Mouse (Mus musculus) neural tube, embryonic 11.5 days (tissue): ENCODE measurements around the gene 4933424G06Rik. TPM values are rescaled to one million over a fixed set of nuclear protein-coding genes. Genes with fewer than 3 reads are reported as not detected.

Experiments
- ATAC-seq: fragments of 200-750 bp; cut with Nextera tagmentation; 2 replicates; pipeline ENCODE4 v1.8.0; 2017; ENCODE audit warnings: moderate number of reproducible peaks, mild to moderate bottlenecking, moderate TSS enrichment, moderate library complexity; ENCODE audit not compliant: insufficient read depth, low FRiP score, low TSS enrichment
- DNase-seq: peaks from one replicate; pipeline ENCODE4 v3.0.0-alpha.2; 2015; ENCODE audit warnings: low spot score
- H3K27ac ChIP-seq: fragments of 300-500 bp; sonication (generic); 2 replicates; pipeline ENCODE4 v1.5.1; 2014; ENCODE audit warnings: low read depth, mild to moderate bottlenecking, low read length
- H3K27me3 ChIP-seq: fragments of 300-500 bp; sonication (generic); 2 replicates; pipeline ENCODE4 v1.6.1; 2014; ENCODE audit warnings: mild to moderate bottlenecking, low read length, mixed read lengths; ENCODE audit not compliant: control insufficient read depth, insufficient read depth
- H3K36me3 ChIP-seq: fragments of 300-500 bp; sonication (generic); 2 replicates; pipeline ENCODE4 v1.6.1; 2014; ENCODE audit warnings: mild to moderate bottlenecking, low read length, moderate library complexity, mixed read lengths; ENCODE audit not compliant: control insufficient read depth, insufficient read depth
- H3K4me1 ChIP-seq: fragments of 300-500 bp; sonication (generic); 2 replicates; pipeline ENCODE4 v1.6.1; 2014; ENCODE audit warnings: low read length, mixed read lengths; ENCODE audit not compliant: control insufficient read depth, insufficient read depth
- H3K4me2 ChIP-seq: fragments of 300-500 bp; sonication (generic); 2 replicates; pipeline ENCODE4 v1.6.1; 2014; ENCODE audit warnings: low read depth, mild to moderate bottlenecking, moderate library complexity
- H3K4me3 ChIP-seq: fragments of 300-500 bp; sonication (generic); 2 replicates; pipeline ENCODE4 v1.5.1; 2014; ENCODE audit warnings: low read depth, low read length
- H3K9ac ChIP-seq: fragments of 300-500 bp; sonication (generic); 2 replicates; pipeline ENCODE4 v1.6.1; 2014; ENCODE audit warnings: mild to moderate bottlenecking, low read length
- H3K9me3 ChIP-seq: fragments of 300-500 bp; sonication (generic); 2 replicates; pipeline ENCODE4 v1.6.1; 2016; ENCODE audit warnings: low read length; ENCODE audit not compliant: control insufficient read depth
- WGBS: fragments of 180-500 bp; shearing (Covaris S2); extraction: QIAGEN DNeasy Blood & Tissue Kit; methylation state at CpG from one replicate; pipeline ENCODE4 v1.1.7; 2014; 5-methylcytosine and 5-hydroxymethylcytosine counted together
- polyA plus RNA-seq: library from polyadenylated mRNA; unstranded; fragments of >200 nt; fragmentation: Nextera tagmentation; extraction: Ambion mirVana; gene quantifications from 2 replicates; pipeline ENCODE4 v1.2.1, GENCODE M21; 2014

Gene 4933424G06Rik
- polyA plus RNA-seq, 1 experiment from 2014 or later = not detected

DNA sequence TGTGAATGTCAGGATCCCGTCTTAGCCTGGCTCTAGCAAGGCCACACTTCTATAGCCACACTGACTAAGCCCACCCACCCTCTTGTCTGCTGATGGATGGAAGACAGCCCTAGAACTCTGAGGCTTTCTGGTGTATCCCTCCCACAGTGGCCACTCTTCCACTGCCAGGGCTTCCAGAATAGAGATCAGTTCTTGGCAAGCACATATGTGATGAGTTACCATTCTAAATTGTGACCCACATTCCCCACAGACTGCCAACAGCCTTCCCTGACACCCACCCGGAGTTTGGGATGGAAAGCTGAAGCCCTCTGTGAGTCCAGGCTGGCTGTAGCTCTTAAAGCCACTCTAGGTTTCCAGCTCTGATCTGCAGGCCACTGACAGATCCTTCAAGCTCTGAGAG lies 2.8 kb upstream of the 4933424G06Rik start:
- no peak for DNase-seq
- no peak overlapping the region for H3K9ac ChIP-seq
- H3K36me3 ChIP-seq = peaks cover 7% of the 10 kb centered on the region

DNA sequence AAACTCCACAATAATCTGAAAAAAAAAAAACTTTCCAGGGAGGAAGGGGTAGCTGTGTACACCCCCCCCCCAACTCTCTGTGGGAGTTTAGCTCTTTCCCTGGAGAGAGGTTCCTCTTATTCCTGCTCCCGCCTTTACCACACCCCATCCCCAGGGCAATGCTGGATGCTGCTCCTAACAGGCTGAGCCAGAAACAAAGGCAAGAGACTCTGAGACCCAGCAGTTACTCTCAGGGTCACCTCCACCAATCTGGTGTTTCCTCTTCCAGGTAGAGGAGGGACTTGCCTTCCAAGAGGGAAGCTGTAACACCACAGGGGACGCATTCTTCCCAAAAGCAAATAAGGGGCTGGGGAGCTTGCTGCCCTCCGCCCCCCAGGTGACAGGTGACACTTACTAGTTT lies 2.2 kb upstream of the 4933424G06Rik start:
- Histone ChIP-seq H3K4me3 (no peak overlapping the region), H3K27me3 (no peaks in the 10 kb centered on the region), H3K27ac (no peak overlapping the region), H3K9ac (no peak overlapping the region), H3K36me3 (peaks cover 7% of the 10 kb centered on the region), H3K4me2 (no peak overlapping the region; the same call in 1 of the 2 replicates), H3K4me1 (peaks cover 13% of the 10 kb centered on the region), H3K9me3 (no peaks in the 10 kb centered on the region)
- DNase-seq = no peak
- 65% methylated on average over 3 of the region's 3 CpGs for WGBS
- no peak for ATAC-seq

More for the DNA sequence above, 2.8 kb upstream of the 4933424G06Rik start:
- Histone ChIP-seq H3K27ac (no peak overlapping the region), H3K4me2 (no peak overlapping the region), H3K9me3 (no peaks in the 10 kb centered on the region), H3K4me1 (peaks cover 13% of the 10 kb centered on the region), H3K4me3 (no peak overlapping the region), H3K27me3 (no peaks in the 10 kb centered on the region)
- no peak for ATAC-seq
- WGBS = 90% methylated on average over 2 of the region's 2 CpGs

DNA sequence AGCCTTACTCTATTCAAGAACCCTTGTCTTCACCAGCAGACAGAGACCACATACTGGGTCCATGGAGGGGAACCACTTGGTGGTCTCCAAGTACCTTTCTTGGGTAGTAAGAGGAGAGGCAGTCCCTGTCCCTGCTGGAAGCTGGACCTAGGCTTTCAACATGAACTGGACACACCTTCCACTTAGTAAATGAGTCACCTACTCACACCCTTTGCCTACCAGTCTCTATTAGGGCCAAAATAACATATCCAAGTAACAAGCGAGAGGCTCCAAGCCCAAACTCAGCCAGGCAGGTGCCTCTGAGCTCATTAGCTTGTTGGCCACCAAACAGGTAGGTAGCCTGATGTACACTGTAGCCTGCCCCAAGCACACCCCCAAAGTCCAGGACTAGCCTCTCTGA lies 1.3 kb upstream of the 4933424G06Rik start:
- 94% methylated on average over 1 of the region's 1 CpGs for WGBS

DNA sequence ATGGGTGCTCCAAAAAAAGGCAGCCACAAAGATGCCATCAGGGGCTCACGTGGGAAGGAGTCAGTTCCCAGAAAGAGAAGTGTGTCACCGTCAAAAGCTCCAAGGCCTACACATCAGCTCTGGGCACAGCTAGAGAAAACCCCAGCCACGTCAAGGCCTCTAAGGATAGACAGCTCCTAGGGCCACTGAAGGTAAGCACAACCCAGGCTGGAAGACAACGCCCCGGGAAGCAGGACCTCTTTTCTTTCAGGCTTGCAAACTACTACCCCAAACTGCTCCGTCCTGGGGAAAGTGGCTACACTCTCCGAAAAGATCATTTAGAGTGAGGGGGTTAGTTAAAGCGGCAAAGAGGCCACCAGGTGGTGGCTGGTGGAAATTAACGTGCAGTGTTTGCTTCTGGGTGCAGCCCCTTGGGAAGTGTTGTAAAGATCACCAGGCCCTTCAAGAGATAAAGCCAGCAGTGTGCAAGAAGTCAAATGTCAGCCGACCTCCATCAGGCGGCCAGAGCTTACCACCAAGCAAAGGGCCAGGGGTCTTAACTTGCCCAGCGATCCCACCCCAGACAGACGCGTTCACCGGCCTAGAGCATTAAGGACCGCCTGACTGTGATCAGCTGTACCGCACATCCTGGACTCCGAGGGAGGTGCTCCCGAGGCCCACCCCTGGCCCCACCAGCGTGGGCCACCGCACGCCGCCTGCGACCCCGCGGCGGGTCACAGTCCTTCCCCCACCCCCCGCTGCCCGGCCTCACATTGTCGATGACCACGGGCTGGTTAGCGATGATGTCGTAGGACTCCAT lies 695 bp upstream of the 4933424G06Rik start:
- 1% methylated on average over 33 of the region's 33 CpGs for whole genome bisulfite sequencing
- peak overlapping the region; percentile 91 for H3K9ac ChIP-seq

More for the DNA sequence above, 1.3 kb upstream of the 4933424G06Rik start:
- Histone ChIP-seq H3K9me3 (no peaks in the 10 kb centered on the region), H3K4me3 (peak overlapping the region; percentile 97), H3K27ac (no peak overlapping the region), H3K4me1 (peaks cover 13% of the 10 kb centered on the region), H3K4me2 (peak overlapping the region; percentile 90), H3K9ac (peak overlapping the region; percentile 91), H3K36me3 (peaks cover 5% of the 10 kb centered on the region), H3K27me3 (no peaks in the 10 kb centered on the region)
- ATAC-seq (no peak), DNase-seq (no peak)

GRCm38 (mm10) chr1:36711104-36711503 lies 1.2 kb downstream of the 4933424G06Rik start:
- no peak overlapping the region for H3K4me2 ChIP-seq
- WGBS = 95% methylated on average over 2 of the region's 2 CpGs

More for the DNA sequence above, 695 bp upstream of the 4933424G06Rik start:
- no peaks in the 10 kb centered on the region for H3K9me3 ChIP-seq
- peaks cover 5% of the 10 kb centered on the region for H3K36me3 ChIP-seq
- H3K27me3 ChIP-seq = no peaks in the 10 kb centered on the region
- peak overlapping the region; percentile 97 for H3K4me3 ChIP-seq
- ATAC-seq = peak; percentile 78
- peak; percentile 52 for DNase-seq
- H3K4me1 ChIP-seq = peaks cover 13% of the 10 kb centered on the region
- H3K27ac ChIP-seq = peak overlapping the region; percentile 75
- H3K4me2 ChIP-seq = peak overlapping the region; percentile 90

DNA sequence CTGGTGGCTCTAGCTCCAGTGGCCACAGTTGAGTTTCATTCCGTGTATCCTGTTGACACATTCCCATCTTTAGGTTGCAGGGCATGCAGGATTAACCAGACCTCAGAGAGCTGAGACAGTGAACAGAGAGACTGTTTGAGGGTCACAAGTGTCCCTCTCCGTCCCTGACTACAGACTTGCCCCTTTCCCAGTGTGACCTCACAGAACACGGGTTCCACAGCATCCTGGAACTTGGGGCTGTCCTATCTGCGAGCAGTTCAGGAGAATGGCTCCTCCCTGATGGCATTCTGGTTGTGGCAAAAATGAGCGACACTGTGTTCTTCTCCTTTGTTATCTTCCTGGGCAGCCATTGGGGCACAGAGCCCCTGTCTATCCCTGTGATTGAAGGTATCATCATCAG lies 4.4 kb downstream of the 4933424G06Rik start, which contains the start of gene Actr1b:
Gene Actr1b, minus strand, starts transcription at position 112 of the 400 bp plus-strand sequence.
- H3K9ac ChIP-seq = no peak within 1 kb of the TSS
- 82% methylated on average over 5 of the region's 5 CpGs for WGBS
- H3K4me3 ChIP-seq = no peak within 1 kb of the TSS
- DNase-seq (no peak), ATAC-seq (no peak)
- H3K27ac ChIP-seq = no peak within 1 kb of the TSS
- no peaks in the 10 kb centered on the region for H3K4me1 ChIP-seq
- no peaks in the 10 kb centered on the region for H3K36me3 ChIP-seq
- no peaks in the 10 kb centered on the region for H3K9me3 ChIP-seq
- H3K4me2 ChIP-seq = no peak within 1 kb of the TSS
- no peaks in the 10 kb centered on the region for H3K27me3 ChIP-seq

More at GRCm38 (mm10) chr1:36711104-36711503, 1.2 kb downstream of the 4933424G06Rik start:
- Histone ChIP-seq H3K4me1 (peaks cover 13% of the 10 kb centered on the region), H3K36me3 (peaks cover 1% of the 10 kb centered on the region), H3K27ac (no peak overlapping the region), H3K9me3 (no peaks in the 10 kb centered on the region), H3K27me3 (no peaks in the 10 kb centered on the region), H3K4me3 (no peak overlapping the region), H3K9ac (no peak overlapping the region)
- ATAC-seq = no peak
- DNase-seq = no peak

DNA sequence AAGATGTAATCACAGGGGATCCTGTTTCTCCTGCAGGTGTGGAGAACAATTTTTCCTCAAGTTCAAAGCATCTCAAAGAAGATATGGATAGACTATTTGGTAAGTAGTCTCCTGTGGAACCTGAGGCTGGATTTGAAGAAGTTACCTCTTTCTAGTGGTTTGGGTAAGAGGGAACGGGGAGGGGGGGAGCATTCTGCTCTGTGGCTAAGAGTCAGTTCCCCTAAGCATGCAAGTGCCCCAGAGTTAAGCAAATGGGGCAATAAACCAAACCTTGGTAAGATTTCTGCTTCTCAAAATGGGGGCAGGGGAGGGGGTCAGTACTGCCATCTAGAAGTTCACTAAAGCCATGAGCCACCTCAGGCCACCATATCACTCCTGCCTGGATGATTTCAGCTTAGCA lies 8.8 kb downstream of the 4933424G06Rik start:
- H3K36me3 ChIP-seq = no peaks in the 10 kb centered on the region
- ATAC-seq (no peak), DNase-seq (no peak)
- H3K27ac ChIP-seq = no peak overlapping the region
- H3K9me3 ChIP-seq = no peaks in the 10 kb centered on the region
- no peak overlapping the region for H3K4me3 ChIP-seq
- no peaks in the 10 kb centered on the region for H3K4me1 ChIP-seq
- no peaks in the 10 kb centered on the region for H3K27me3 ChIP-seq
- no peak overlapping the region for H3K4me2 ChIP-seq
- H3K9ac ChIP-seq = no peak overlapping the region
- 92% methylated on average over 1 of the region's 1 CpGs for WGBS

DNA sequence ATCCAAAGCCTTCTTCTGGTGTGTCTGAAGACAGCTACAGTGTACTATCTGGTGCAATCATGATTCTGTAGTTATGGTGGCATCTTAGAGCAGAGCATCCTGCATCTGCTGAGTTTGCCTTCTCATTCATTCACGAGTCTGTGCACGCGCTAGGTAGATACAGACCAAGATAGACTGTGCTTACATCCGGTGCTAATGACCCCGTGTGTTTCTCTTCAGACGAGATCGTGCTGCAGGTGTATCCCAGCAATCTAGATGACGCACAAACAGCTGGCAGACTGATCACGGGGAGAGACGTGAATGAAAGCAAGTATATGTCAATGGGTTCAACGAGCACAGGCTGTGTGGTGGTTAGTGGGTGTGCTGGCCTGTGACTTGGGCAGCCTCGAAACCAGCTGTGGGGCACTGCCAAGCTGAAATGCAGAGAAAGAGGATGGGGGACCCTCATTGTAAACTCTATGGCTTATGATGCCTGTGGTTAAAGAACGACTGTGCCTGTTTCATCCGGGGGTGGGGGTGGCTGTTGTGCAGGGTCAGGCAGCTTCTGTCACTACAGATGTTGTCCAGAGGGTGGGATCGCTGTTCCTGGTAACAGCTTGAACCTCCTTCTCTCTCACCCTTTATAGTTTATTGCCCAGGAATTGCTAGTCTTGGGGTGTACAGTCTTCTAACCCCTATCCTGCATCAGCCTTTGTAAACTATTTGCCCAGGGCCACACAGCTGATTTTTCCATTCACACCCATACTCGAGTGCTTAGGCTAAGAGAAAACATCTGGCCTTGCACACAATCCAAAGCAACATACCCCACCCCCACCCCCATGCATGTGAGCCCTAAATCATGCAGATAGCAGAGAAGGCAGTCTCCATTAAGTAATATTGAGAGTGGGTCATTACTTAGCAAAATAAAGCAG lies 13.5 kb downstream of the 4933424G06Rik start:
- 63% methylated on average over 16 of the region's 16 CpGs for WGBS
- Histone ChIP-seq H3K9ac (no peak overlapping the region), H3K4me2 (no peak overlapping the region), H3K36me3 (no peaks in the 10 kb centered on the region), H3K4me3 (no peak overlapping the region), H3K4me1 (no peaks in the 10 kb centered on the region), H3K9me3 (no peaks in the 10 kb centered on the region), H3K27me3 (no peaks in the 10 kb centered on the region), H3K27ac (no peak overlapping the region)
- ATAC-seq (no peak), DNase-seq (no peak)
